Mouse (Mus musculus): Measurements from ENCODE around the gene Slc24a3.

DNA sequence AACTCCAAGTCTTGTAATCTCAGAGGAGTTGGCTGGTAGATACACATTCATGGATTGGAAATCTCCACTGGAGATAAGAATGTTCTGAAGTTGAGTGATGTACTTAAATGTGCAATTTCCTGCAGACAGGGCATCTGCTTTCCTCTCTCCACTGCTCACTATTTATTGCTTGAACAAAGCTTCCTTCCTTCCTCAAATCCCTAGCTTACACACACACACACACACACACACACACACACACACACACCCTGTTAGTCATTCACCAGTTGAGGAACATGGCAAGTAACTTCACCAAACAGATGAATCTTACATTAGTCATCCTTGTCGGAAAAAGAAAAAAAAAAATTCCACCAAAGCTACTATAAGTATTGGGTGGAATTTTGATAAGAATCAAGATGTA, 8.6 kb upstream of the Slc24a3 start:
- TF ChIP-seq BHLHE40 (IDR thresholded peaks at IDR 0.05; ENCODE audit: borderline replicate concordance, low read depth, low read length): no peak
- no peak for TF ChIP-seq CTCF (IDR thresholded peaks at IDR 0.05 in 2 of 3, conservative IDR thresholded peaks at IDR 0.05 in 1 of 3; ENCODE audit: control insufficient read depth in 1 of 3, insufficient read depth in 1 of 3, low read depth in 2 of 3, low read length in 3 of 3, poor library complexity in 1 of 3, severe bottlenecking in 1 of 3)
- TF ChIP-seq MEF2A (IDR thresholded peaks at IDR 0.05; ENCODE audit: extremely low read depth, insufficient replicate concordance, low read depth, low read length, poor library complexity, severe bottlenecking): no peak
- no peak for TF ChIP-seq POLR2AphosphoS2 (IDR thresholded peaks at IDR 0.05; ENCODE audit: low read length)
- TF ChIP-seq TBP (IDR thresholded peaks at IDR 0.05; ENCODE audit: low read depth, low read length): no peak
- TF ChIP-seq MAZ (IDR thresholded peaks at IDR 0.05; ENCODE audit: low read depth, low read length): no peak
- TF ChIP-seq EP300 (IDR thresholded peaks at IDR 0.05; ENCODE audit: low read depth in 1 of 2, low read length in 2 of 2): no peak
- no peak for TF ChIP-seq ZC3H11A (IDR thresholded peaks at IDR 0.05; ENCODE audit: low read depth, low read length)
- no peak for TF ChIP-seq USF1 (IDR thresholded peaks at IDR 0.05; ENCODE audit: low read depth, low read length)
- TF ChIP-seq E2F4 (IDR thresholded peaks at IDR 0.05; ENCODE audit: borderline replicate concordance, low read depth, low read length): no peak
- no peak for TF ChIP-seq ELF1 (IDR thresholded peaks at IDR 0.05; ENCODE audit: low read depth, low read length)
- no peak for TF ChIP-seq TCF12 (IDR thresholded peaks at IDR 0.05; ENCODE audit: low read depth, low read length)
- TF ChIP-seq ZMIZ1 (IDR thresholded peaks at IDR 0.05; ENCODE audit: low read depth, low read length): no peak
